Mouse (Mus musculus) erythroid progenitor cell, adult 5-6 weeks (primary cell): ENCODE measurements around the gene Rabggtb. TPM values are rescaled to one million over a fixed set of nuclear protein-coding genes. Genes with fewer than 3 reads are reported as not detected.

ENCODE experiments used
- ATAC-seq: replicated peaks from 2 replicates; pipeline ENCODE4 v1.8.0; 2016; ENCODE audit warnings: moderate number of reproducible peaks, mild to moderate bottlenecking, moderate TSS enrichment, inconsistent platforms; ENCODE audit not compliant: poor library complexity, low FRiP score, severe bottlenecking
- total RNA-seq, 2 experiments: library from RNA; stranded (forward) in 1 of 2; stranded (reverse) in 1 of 2; fragments of 150-400 nt in 1 of 2; fragments of 186-747, 209-891 nt in 1 of 2; gene quantifications; 2 replicates each; pipeline versions ENCODE4 v1.2.3 to v1.2.4; 2015 to 2017; ENCODE audit warnings: low replicate concordance in 2 of 2

The Rabggtb gene
- total RNA-seq, 2 experiments from 2014 or later: 142 to 210 TPM

GRCm38 (mm10) chr3:153871396-153871795 lies 41.4 kb downstream of the Rabggtb start:
- no peak for ATAC-seq

GRCm38 (mm10) chr3:153867149-153868136 lies 45.4 kb downstream of the Rabggtb start:
- no peak for ATAC-seq

GRCm38 (mm10) chr3:153864636-153865429 lies 48.0 kb downstream of the Rabggtb start:
- no peak for ATAC-seq

GRCm38 (mm10) chr3:153863816-153864215 lies 49.0 kb downstream of the Rabggtb start:
- ATAC-seq: no peak

GRCm38 (mm10) chr3:153860392-153860791 lies 52.4 kb downstream of the Rabggtb start:
- ATAC-seq: peak; percentile 81

- ATAC-seq: no peak
Measured at GRCm38 (mm10) chr3:153858350-153859001, 54.3 kb downstream of the Rabggtb start.

Other genes starting within 250 kb of the Rabggtb start
- 4.3 and 5.4 TPM in 2 replicates for gene St6galnac3, start 187.8 kb downstream of the Rabggtb start, total RNA-seq (2015; ENCODE audit: low replicate concordance)
- gene St6galnac3, start 187.8 kb downstream of the Rabggtb start, total RNA-seq (2017; ENCODE audit: low replicate concordance): 4.6 and 10.7 TPM in 2 replicates
- 0.72 TPM in 1 of 2 replicates, not detected in the other for gene Asb17, start 68.8 kb downstream of the Rabggtb start, total RNA-seq (2015; ENCODE audit: low replicate concordance)
- gene Asb17, start 68.8 kb downstream of the Rabggtb start, total RNA-seq (2017; ENCODE audit: low replicate concordance): not detected in 2 replicates
- 0.72 TPM in 1 of 2 replicates, not detected in the other for gene Msh4, start 6.9 kb downstream of the Rabggtb start, total RNA-seq (2015; ENCODE audit: low replicate concordance)
- gene Msh4, start 6.9 kb downstream of the Rabggtb start, total RNA-seq (2017; ENCODE audit: low replicate concordance): not detected in 2 replicates
- gene Acadm, start 31.6 kb upstream of the Rabggtb start, total RNA-seq (2015; ENCODE audit: low replicate concordance): 16.3 and 18.0 TPM in 2 replicates
- gene Acadm, start 31.6 kb upstream of the Rabggtb start, total RNA-seq (2017; ENCODE audit: low replicate concordance): 8.3 and 38.5 TPM in 2 replicates
- 1.4 TPM in 1 of 2 replicates, not detected in the other for gene Slc44a5, start 60.4 kb upstream of the Rabggtb start, total RNA-seq (2015; ENCODE audit: low replicate concordance)
- 0.13 TPM in 1 of 2 replicates, not detected in the other for gene Slc44a5, start 60.4 kb upstream of the Rabggtb start, total RNA-seq (2017; ENCODE audit: low replicate concordance)